Mouse (Mus musculus): Measurements from ENCODE around the gene Gm26602. TPM values are rescaled to one million over a fixed set of nuclear protein-coding genes. Genes with fewer than 3 reads are reported as not detected.

The Gm26602 gene
- polyA plus RNA-seq, 2 experiments, result not detected

GRCm38 (mm10) chr10:79926491-79927323 lies 16.1 kb downstream of the Gm26602 start, which contains the start of gene Arid3a:
Arid3a (plus strand) TSS chr10:79927043.
- ATAC-seq (ENCODE audit: low FRiP score, low read depth) (peak; percentile 88), DNase-seq (ENCODE audit: low spot score) (peak; percentile 95)
- peak within 1 kb of the TSS; percentile 93 for H3K4me3 ChIP-seq (replicated peaks; ENCODE audit: low read length)
- peaks cover 17% of the 10 kb centered on the region for H3K27me3 ChIP-seq (ENCODE audit: control insufficient read depth, insufficient read depth, low read length)
- H3K36me3 ChIP-seq (ENCODE audit: control insufficient read depth, insufficient read depth, low read length), result peaks cover 13% of the 10 kb centered on the region
- WGBS, result 2% methylated on average over 57 of the region's 63 CpGs
- peak within 1 kb of the TSS; percentile 87 for H3K9ac ChIP-seq (ENCODE audit: low read depth, low read length, severe bottlenecking)
- H3K27ac ChIP-seq (replicated peaks; ENCODE audit: low read depth, low read length), result peak within 1 kb of the TSS; percentile 89
- peaks cover 21% of the 10 kb centered on the region for H3K4me1 ChIP-seq (ENCODE audit: control insufficient read depth, insufficient read depth, low read length)
- TF ChIP-seq POLR2A (IDR thresholded peaks at IDR 0.05; ENCODE audit: borderline replicate concordance, extremely low read depth, insufficient read depth, insufficient read length), result peak; percentile 34; the same call in 1 of the 2 replicates
- H3K4me2 ChIP-seq (replicated peaks; ENCODE audit: low read depth, low read length, severe bottlenecking), result peak within 1 kb of the TSS; percentile 90
- no peaks in the 10 kb centered on the region for H3K9me3 ChIP-seq (ENCODE audit: control insufficient read depth, low read length)

GRCm38 (mm10) chr10:79927324-79928029 lies 16.8 kb downstream of the Gm26602 start:
- Histone ChIP-seq H3K4me1 (ENCODE audit: control insufficient read depth, insufficient read depth, low read length) (peaks cover 27% of the 10 kb centered on the region), H3K27ac (replicated peaks; ENCODE audit: low read depth, low read length) (peak overlapping the region; percentile 89), H3K4me3 (replicated peaks; ENCODE audit: low read length) (peak overlapping the region; percentile 93), H3K27me3 (ENCODE audit: control insufficient read depth, insufficient read depth, low read length) (peaks cover 10% of the 10 kb centered on the region), H3K9me3 (ENCODE audit: control insufficient read depth, low read length) (no peaks in the 10 kb centered on the region), H3K4me2 (replicated peaks; ENCODE audit: low read depth, low read length, severe bottlenecking) (peak overlapping the region; percentile 90), H3K9ac (ENCODE audit: low read depth, low read length, severe bottlenecking) (peak overlapping the region; percentile 87), H3K36me3 (ENCODE audit: control insufficient read depth, insufficient read depth, low read length) (peaks cover 20% of the 10 kb centered on the region)
- 2% methylated on average over 44 of the region's 54 CpGs for WGBS
- TF ChIP-seq POLR2A (IDR thresholded peaks at IDR 0.05; ENCODE audit: borderline replicate concordance, extremely low read depth, insufficient read depth, insufficient read length), result no peak
- ATAC-seq (ENCODE audit: low FRiP score, low read depth) (peak; percentile 38), DNase-seq (ENCODE audit: low spot score) (peak; percentile 52)

GRCm38 (mm10) chr10:79928030-79928694 lies 17.5 kb downstream of the Gm26602 start:
- no peak for TF ChIP-seq POLR2A (IDR thresholded peaks at IDR 0.05; ENCODE audit: borderline replicate concordance, extremely low read depth, insufficient read depth, insufficient read length)
- peak overlapping the region; percentile 87 for H3K9ac ChIP-seq (ENCODE audit: low read depth, low read length, severe bottlenecking)
- peaks cover 34% of the 10 kb centered on the region for H3K4me1 ChIP-seq (ENCODE audit: control insufficient read depth, insufficient read depth, low read length)
- ATAC-seq (ENCODE audit: low FRiP score, low read depth), result no peak
- peaks cover 3% of the 10 kb centered on the region; the same call in 1 of the 2 replicates for H3K27me3 ChIP-seq (ENCODE audit: control insufficient read depth, insufficient read depth, low read length)
- H3K4me3 ChIP-seq (replicated peaks; ENCODE audit: low read length), result peak overlapping the region; percentile 93
- peaks cover 26% of the 10 kb centered on the region for H3K36me3 ChIP-seq (ENCODE audit: control insufficient read depth, insufficient read depth, low read length)
- peak overlapping the region; percentile 89 for H3K27ac ChIP-seq (replicated peaks; ENCODE audit: low read depth, low read length)
- DNase-seq (ENCODE audit: low spot score), result no peak
- peak overlapping the region; percentile 90 for H3K4me2 ChIP-seq (replicated peaks; ENCODE audit: low read depth, low read length, severe bottlenecking)
- WGBS, result under 1% methylated on average over 26 of the region's 29 CpGs
- no peaks in the 10 kb centered on the region for H3K9me3 ChIP-seq (ENCODE audit: control insufficient read depth, low read length)

- no peaks in the 10 kb centered on the region for H3K27me3 ChIP-seq (ENCODE audit: control insufficient read depth, insufficient read depth, low read length)
- peaks cover 35% of the 10 kb centered on the region for H3K4me1 ChIP-seq (ENCODE audit: control insufficient read depth, insufficient read depth, low read length)
- WGBS, result 8% methylated on average over 9 of the region's 9 CpGs
- ATAC-seq (ENCODE audit: low FRiP score, low read depth) (no peak), DNase-seq (ENCODE audit: low spot score) (no peak)
- TF ChIP-seq POLR2A (IDR thresholded peaks at IDR 0.05; ENCODE audit: borderline replicate concordance, extremely low read depth, insufficient read depth, insufficient read length), result no peak
- peak overlapping the region; percentile 90 for H3K4me2 ChIP-seq (replicated peaks; ENCODE audit: low read depth, low read length, severe bottlenecking)
- no peaks in the 10 kb centered on the region for H3K9me3 ChIP-seq (ENCODE audit: control insufficient read depth, low read length)
- no peak overlapping the region for H3K27ac ChIP-seq (replicated peaks; ENCODE audit: low read depth, low read length)
- H3K9ac ChIP-seq (ENCODE audit: low read depth, low read length, severe bottlenecking), result peak overlapping the region; percentile 87
- peak overlapping the region; percentile 93 for H3K4me3 ChIP-seq (replicated peaks; ENCODE audit: low read length)
- H3K36me3 ChIP-seq (ENCODE audit: control insufficient read depth, insufficient read depth, low read length), result peaks cover 34% of the 10 kb centered on the region
Measured at GRCm38 (mm10) chr10:79928907-79929701, 18.4 kb downstream of the Gm26602 start.

Measured in limb, embryonic 14.5 days (tissue).